Mouse (Mus musculus): ENCODE measurements around the gene Tas1r1.

- TF ChIP-seq POLR2A (IDR thresholded peaks at IDR 0.05; ENCODE audit: borderline replicate concordance, insufficient read depth, low read length) (no peak), CTCF (IDR thresholded peaks at IDR 0.05; ENCODE audit: borderline replicate concordance, insufficient read depth, low read depth, low read length) (no peak)
These were observed 37.0 kb downstream of the Tas1r1 start for GRCm38 (mm10) chr4:152001335-152001734.
